Mouse (Mus musculus) liver, embryonic 11.5 days (tissue): Measurements from ENCODE around the gene Tmtc4. TPM values are rescaled to one million over a fixed set of nuclear protein-coding genes. Genes with fewer than 3 reads are reported as not detected.

Source experiments
- ATAC-seq: fragments of 200-750 bp; cut with Nextera tagmentation; replicated peaks from 2 replicates; pipeline ENCODE4 v1.8.0; 2017; ENCODE audit warnings: moderate number of reproducible peaks, mild to moderate bottlenecking, moderate TSS enrichment, moderate library complexity; ENCODE audit not compliant: low FRiP score
- DNase-seq: peaks from one replicate; pipeline ENCODE4 v3.0.0-alpha.2; 2017; ENCODE audit warnings: low spot score
- H3K27ac ChIP-seq: fragments of 300-500 bp; sonication (generic); 2 replicates; pipeline ENCODE4 v1.5.1; 2014; ENCODE audit warnings: mild to moderate bottlenecking, low read depth, low read length, control low read depth
- H3K27me3 ChIP-seq: fragments of 300-500 bp; sonication (generic); replicated peaks from 2 replicates; pipeline ENCODE4 v1.6.1; 2014; ENCODE audit warnings: low read length, mixed read lengths; ENCODE audit not compliant: control insufficient read depth, insufficient read depth
- H3K36me3 ChIP-seq: fragments of 300-500 bp; sonication (generic); 2 replicates; pipeline ENCODE4 v1.6.1; 2014; ENCODE audit warnings: mild to moderate bottlenecking, low read length, moderate library complexity, mixed read lengths; ENCODE audit not compliant: control insufficient read depth, insufficient read depth
- H3K4me1 ChIP-seq: fragments of 300-500 bp; sonication (generic); replicated peaks from 2 replicates; pipeline ENCODE4 v1.6.1; 2014; ENCODE audit warnings: low read length, mixed read lengths; ENCODE audit not compliant: control insufficient read depth, insufficient read depth
- H3K4me2 ChIP-seq: fragments of 300-500 bp; sonication (generic); 2 replicates; pipeline ENCODE4 v1.6.1; 2014; ENCODE audit warnings: mild to moderate bottlenecking, control low read depth, moderate library complexity
- H3K4me3 ChIP-seq: fragments of 300-500 bp; sonication (generic); 2 replicates; pipeline ENCODE4 v1.5.1; 2014; ENCODE audit warnings: low read depth, low read length, control low read depth
- H3K9ac ChIP-seq: fragments of 300-500 bp; sonication (generic); 2 replicates; pipeline ENCODE4 v1.6.1; 2014; ENCODE audit warnings: low read depth, low read length, control low read depth
- H3K9me3 ChIP-seq: fragments of 300-500 bp; sonication (generic); 2 replicates; pipeline ENCODE4 v1.6.1; 2016; ENCODE audit warnings: low read length, inconsistent platforms, mixed read lengths; ENCODE audit not compliant: control insufficient read depth
- WGBS: fragments of 180-500 bp; shearing (Covaris S2); extraction: QIAGEN DNeasy Blood & Tissue Kit; methylation state at CpG from one replicate; pipeline ENCODE4 v1.1.7; 2014; 5-methylcytosine and 5-hydroxymethylcytosine counted together
- polyA plus RNA-seq: library from polyadenylated mRNA; unstranded; fragments of >200 nt; fragmentation: Nextera tagmentation; extraction: Ambion mirVana; gene quantifications from 2 replicates; pipeline ENCODE4 v1.2.1, GENCODE M21; 2014

Tmtc4 gene
- polyA plus RNA-seq, 1 experiment from 2014 or later, result 8.3 TPM

DNA sequence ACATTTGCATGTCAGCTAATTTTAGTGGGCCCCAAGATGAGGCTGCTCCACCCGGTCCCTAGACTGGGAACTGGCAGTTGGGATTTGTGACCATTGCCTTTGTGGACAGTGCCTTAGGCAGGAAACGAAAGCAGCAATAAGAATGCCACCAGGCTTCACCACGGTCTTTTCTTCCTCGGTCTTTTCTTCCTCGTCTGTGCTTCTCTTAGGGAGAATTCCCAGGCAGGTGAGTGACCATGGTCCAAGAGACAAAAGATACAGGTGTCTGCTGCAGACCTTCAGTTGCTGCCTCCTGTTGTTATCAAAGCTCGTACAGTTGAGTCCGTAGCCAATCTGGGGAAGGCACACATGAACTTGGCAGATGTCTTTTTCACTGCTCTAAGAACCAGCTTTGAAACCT lies 103.5 kb downstream of the Tmtc4 start:
- no peaks in the 10 kb centered on the region for H3K27me3 ChIP-seq
- H3K9ac ChIP-seq, result no peak overlapping the region
- no peak overlapping the region for H3K27ac ChIP-seq
- no peak for ATAC-seq
- DNase-seq, result no peak
- no peaks in the 10 kb centered on the region for H3K9me3 ChIP-seq
- WGBS, result 80% methylated on average over 7 of the region's 7 CpGs
- H3K36me3 ChIP-seq, result no peaks in the 10 kb centered on the region
- no peak overlapping the region for H3K4me3 ChIP-seq
- H3K4me2 ChIP-seq, result no peak overlapping the region
- H3K4me1 ChIP-seq, result no peaks in the 10 kb centered on the region

DNA sequence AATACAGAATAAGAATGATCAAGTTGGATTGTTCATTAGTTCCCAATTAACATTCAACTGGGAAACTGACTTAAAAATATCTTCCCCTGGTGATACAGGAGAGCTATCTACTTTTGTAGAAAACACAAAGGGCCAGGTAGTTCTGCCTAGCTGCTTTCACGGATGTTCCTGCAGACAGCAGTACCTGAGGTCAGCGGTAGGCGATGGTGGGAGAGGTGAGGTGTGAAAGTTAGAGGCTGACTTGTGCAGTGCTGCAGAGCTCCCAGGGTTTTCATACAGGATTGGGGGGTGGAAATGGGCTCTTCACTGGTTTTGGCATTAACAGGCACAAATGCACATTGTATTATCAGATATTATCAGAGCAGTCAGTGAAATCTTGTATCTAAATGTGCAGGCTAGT lies 106.0 kb downstream of the Tmtc4 start:
- Histone ChIP-seq H3K4me2 (no peak overlapping the region), H3K27ac (no peak overlapping the region), H3K27me3 (no peaks in the 10 kb centered on the region), H3K9me3 (no peaks in the 10 kb centered on the region), H3K9ac (no peak overlapping the region), H3K36me3 (no peaks in the 10 kb centered on the region), H3K4me3 (no peak overlapping the region), H3K4me1 (no peaks in the 10 kb centered on the region)
- WGBS, result 73% methylated on average over 3 of the region's 3 CpGs
- DNase-seq, result no peak
- no peak for ATAC-seq

DNA sequence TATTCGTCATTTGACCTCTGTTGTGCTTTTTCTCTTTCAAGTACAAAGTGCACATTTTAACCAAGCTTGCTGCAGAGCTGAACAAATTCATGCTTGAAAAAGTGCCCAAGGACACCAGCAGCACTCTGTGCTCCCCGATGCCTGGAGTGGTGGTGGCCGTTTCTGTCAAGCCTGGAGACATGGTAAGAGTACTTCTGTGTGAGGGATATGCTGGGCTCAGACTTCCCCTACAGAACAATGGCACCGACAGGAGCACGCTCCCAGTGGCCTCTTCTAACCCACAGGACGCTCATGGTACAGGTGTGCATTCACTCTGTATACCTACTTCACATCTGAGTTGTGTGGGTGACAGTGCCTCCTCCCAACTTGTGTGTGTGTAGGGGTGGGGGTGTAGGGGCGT lies 107.1 kb downstream of the Tmtc4 start:
- DNase-seq, result no peak
- H3K36me3 ChIP-seq, result no peaks in the 10 kb centered on the region
- H3K27ac ChIP-seq, result no peak overlapping the region

DNA sequence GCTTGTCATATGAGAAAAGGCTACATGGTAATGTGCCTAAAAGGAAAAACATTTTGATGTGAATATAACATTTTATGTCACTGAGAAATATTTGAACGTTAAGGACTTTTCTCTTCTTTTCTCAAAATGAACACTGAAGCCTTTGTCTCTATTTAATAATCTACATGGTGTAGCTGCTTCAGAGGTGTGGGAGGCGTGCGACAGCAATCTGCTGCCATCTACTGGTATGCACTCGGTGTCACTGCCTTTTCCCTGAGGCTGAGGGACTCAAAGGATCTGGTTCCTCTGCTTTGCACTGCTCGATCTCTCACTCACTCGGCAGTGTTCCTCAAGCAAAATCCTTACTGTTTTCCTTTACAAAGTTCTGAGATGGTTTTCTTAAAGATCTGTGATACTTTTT lies 107.7 kb downstream of the Tmtc4 start:
- Histone ChIP-seq H3K27ac (no peak overlapping the region), H3K27me3 (no peaks in the 10 kb centered on the region), H3K4me1 (no peaks in the 10 kb centered on the region), H3K4me3 (no peak overlapping the region), H3K9me3 (no peaks in the 10 kb centered on the region), H3K36me3 (no peaks in the 10 kb centered on the region), H3K4me2 (no peak overlapping the region), H3K9ac (no peak overlapping the region)
- WGBS, result 6% methylated on average over 6 of the region's 6 CpGs
- ATAC-seq (peak; percentile 75), DNase-seq (peak; percentile 42)

More for the DNA sequence above, 107.1 kb downstream of the Tmtc4 start:
- Histone ChIP-seq H3K9me3 (no peaks in the 10 kb centered on the region), H3K4me2 (no peak overlapping the region), H3K4me3 (no peak overlapping the region), H3K9ac (no peak overlapping the region), H3K27me3 (no peaks in the 10 kb centered on the region), H3K4me1 (no peaks in the 10 kb centered on the region)
- whole genome bisulfite sequencing, result 67% methylated on average over 7 of the region's 7 CpGs
- ATAC-seq, result no peak

DNA sequence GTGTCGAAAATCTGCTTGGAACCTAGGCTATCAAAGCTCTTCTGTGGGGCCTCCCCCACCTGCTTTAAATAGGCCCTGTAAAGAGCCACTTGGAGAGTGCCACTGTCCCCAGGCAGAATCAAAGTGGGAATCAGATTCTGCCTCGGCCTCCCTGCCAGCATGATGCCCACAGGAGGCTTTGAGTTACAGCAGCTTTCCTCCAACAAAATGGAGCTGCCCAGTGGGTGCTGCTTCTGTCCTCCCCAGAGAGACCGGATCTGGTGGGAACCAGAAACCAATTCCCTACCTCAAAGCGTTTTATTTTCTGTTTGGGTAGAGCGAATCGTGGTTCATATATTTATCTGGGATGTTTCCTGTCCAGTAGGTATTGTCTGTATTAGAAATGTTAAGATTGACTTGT lies 108.2 kb downstream of the Tmtc4 start:
- Histone ChIP-seq H3K27me3 (no peaks in the 10 kb centered on the region), H3K4me3 (no peak overlapping the region), H3K36me3 (no peaks in the 10 kb centered on the region), H3K4me2 (no peak overlapping the region), H3K27ac (no peak overlapping the region), H3K9ac (no peak overlapping the region), H3K4me1 (no peaks in the 10 kb centered on the region), H3K9me3 (no peaks in the 10 kb centered on the region)
- no peak for ATAC-seq
- WGBS, result 72% methylated on average over 6 of the region's 6 CpGs
- no peak for DNase-seq

DNA sequence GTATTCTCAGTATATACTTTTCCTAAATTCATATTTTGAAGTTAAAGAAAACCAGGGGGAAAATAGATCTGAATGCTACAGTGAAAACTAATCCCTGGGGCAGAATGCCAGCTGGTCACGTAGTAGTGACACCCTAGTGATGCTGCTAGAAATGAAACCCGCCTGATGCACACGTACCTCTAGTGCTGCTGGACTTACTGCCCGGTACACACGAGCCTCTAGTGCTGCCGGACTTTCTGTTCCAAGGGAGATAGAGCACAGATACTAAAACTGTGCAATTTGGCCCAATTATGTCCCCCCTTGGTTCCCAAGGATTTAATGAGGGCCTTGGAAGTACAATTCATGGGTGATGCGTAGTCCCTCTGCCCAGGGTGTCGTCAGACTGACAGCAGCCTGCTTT lies 108.8 kb downstream of the Tmtc4 start:
- 86% methylated on average over 8 of the region's 8 CpGs for WGBS
- DNase-seq, result no peak
- H3K4me3 ChIP-seq, result no peak overlapping the region
- no peak overlapping the region for H3K9ac ChIP-seq
- no peaks in the 10 kb centered on the region for H3K4me1 ChIP-seq
- no peaks in the 10 kb centered on the region for H3K9me3 ChIP-seq
- no peaks in the 10 kb centered on the region for H3K36me3 ChIP-seq
- no peak overlapping the region for H3K27ac ChIP-seq
- no peak overlapping the region for H3K4me2 ChIP-seq
- no peaks in the 10 kb centered on the region for H3K27me3 ChIP-seq
- ATAC-seq, result no peak

DNA sequence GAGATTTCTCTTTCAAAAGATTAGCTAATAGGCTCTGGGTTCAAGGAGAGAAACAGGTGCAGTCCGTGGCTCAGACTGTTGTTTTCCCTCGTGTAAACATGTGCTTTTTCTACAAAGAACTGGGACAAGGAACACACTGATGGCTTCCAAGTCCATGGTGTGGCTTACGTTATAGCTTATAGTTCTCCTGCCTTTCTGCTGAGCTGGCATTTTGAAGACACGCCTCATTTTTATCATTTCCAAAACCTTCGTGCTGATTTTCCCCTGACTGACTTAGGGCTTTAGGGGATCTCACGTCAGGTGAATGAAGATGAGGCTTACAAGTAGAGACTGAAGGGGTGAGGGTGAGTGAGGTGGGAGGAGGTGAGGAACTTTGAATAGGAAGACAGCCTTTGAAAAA lies 111.2 kb downstream of the Tmtc4 start:
- H3K9me3 ChIP-seq, result no peaks in the 10 kb centered on the region
- H3K4me3 ChIP-seq, result no peak overlapping the region
- H3K4me1 ChIP-seq, result no peaks in the 10 kb centered on the region
- H3K36me3 ChIP-seq, result no peaks in the 10 kb centered on the region
- H3K9ac ChIP-seq, result no peak overlapping the region
- no peaks in the 10 kb centered on the region for H3K27me3 ChIP-seq
- no peak for DNase-seq
- ATAC-seq, result no peak
- WGBS, result 77% methylated on average over 6 of the region's 6 CpGs
- H3K4me2 ChIP-seq, result no peak overlapping the region
- H3K27ac ChIP-seq, result no peak overlapping the region

DNA sequence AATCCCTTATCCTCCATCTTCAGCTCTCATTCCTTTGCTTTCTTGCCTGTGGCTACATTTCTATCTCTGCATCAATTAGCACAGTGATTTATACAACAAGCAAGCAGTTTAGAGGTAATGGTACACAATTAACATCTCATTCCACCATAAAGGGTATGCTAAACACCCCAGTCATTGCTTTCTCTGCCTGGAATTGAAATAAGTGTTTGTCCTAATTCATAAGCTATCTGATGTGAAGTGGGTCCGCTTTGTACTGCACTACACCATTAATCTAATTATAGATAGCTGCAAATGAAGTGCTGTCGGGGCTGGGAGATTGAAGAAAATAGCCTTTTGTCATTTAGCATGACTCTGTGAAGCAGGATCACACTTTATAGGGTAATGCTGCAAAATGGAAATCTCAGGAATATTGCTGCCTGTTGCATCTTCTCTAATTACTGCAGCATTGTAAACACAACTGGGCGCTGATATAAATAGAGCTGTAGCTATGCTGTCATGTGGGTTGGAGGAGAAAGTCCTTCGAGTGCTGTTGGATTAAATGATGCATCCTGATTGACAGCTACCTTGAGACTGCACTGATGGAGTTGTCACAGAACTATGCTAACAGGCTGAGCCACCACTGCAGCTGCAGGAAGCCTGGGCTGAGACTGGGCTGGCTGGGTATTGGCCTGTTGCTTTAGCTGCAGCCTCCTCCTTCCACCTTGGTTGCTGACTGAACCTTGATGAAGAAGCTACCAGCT lies 111.8 kb downstream of the Tmtc4 start:
- no peak for ATAC-seq
- Histone ChIP-seq H3K4me2 (no peak overlapping the region), H3K36me3 (no peaks in the 10 kb centered on the region), H3K9ac (no peak overlapping the region), H3K4me1 (no peaks in the 10 kb centered on the region), H3K27me3 (no peaks in the 10 kb centered on the region), H3K9me3 (no peaks in the 10 kb centered on the region), H3K27ac (no peak overlapping the region), H3K4me3 (no peak overlapping the region)
- no peak for DNase-seq
- WGBS, result 66% methylated on average over 4 of the region's 4 CpGs

DNA sequence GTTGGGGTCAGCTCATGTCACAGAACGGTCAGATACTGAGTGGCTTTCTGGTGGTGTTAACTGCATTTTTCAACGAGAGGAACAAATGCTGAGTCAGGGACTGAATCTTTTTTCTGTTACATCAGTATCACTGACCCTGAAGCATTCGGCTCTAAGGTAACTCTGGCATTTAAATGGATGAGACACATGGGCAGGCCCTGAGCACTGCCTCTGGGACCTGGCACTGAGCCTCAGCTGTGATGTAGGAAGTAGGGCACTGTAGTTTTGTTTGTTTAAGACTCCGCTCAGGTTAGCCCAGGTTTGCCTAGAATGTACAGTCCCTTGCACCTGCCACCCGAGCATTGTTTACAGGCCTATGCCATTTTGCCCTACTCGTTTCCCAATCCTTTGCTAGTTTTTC lies 114.0 kb downstream of the Tmtc4 start:
- 76% methylated on average over 6 of the region's 6 CpGs for WGBS
- Histone ChIP-seq H3K4me1 (no peaks in the 10 kb centered on the region), H3K4me2 (no peak overlapping the region), H3K9ac (no peak overlapping the region), H3K36me3 (no peaks in the 10 kb centered on the region), H3K27me3 (no peaks in the 10 kb centered on the region), H3K9me3 (no peaks in the 10 kb centered on the region), H3K27ac (no peak overlapping the region), H3K4me3 (no peak overlapping the region)
- no peak for ATAC-seq
- no peak for DNase-seq
